Mouse (Mus musculus) cerebellum, postnatal 4 days (tissue): ENCODE results near the gene Mybphl.
A peak's percentile ranks its signal among the peaks of the same experiment; 100 is the strongest.

Source experiments
- DNase-seq, 2 experiments: peaks; one replicate each; pipeline ENCODE4 v3.0.0; 2022; ENCODE audit warnings: low spot score in 2 of 2, mixed read lengths in 1 of 2

The Mybphl gene

GRCm38 (mm10) chr3:108372274-108372673 lies 7.6 kb downstream of the Mybphl start:
- no peak for DNase-seq

GRCm38 (mm10) chr3:108372691-108373090 lies 8.0 kb downstream of the Mybphl start:
- no peak for DNase-seq

DNA sequence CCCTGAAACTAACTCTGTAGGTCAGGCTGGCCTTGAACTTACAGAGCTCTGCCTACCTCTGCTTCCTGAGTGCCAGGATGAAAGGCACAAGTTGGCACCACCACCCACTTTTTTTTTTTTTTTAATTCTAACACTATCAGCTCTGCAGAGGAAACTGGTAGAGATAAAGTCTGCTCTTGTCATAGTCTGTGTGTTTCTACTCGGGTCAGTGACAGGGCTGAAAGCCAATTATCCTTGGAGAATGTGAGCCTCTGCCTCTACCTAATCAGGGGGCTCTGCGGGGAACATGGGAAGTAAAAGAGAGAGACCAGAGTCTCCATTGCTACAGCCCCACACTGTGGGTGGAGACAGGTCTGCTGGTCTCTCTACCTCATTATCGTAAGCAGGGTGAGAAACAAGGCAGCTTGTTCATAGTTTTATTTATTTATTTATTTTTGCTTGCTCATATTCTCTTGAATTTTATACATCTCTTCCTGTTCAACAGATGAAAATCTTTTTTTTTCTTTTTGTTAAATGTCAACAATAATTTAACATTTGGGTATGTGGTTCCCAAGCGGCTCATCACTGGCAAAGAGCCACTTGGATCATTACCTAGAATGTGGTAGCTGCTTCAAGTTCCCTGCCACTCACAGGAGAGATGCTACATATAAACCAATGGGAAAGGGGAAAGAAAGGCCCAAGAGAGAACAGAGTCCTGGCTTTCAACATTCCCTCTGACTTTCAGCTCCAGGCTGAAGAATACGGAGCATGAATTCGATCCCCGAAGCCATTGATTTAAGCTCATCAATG lies 14.4 kb downstream of the Mybphl start:
- DNase-seq = no peak

GRCm38 (mm10) chr3:108380695-108381094 lies 16.0 kb downstream of the Mybphl start:
- no peak for DNase-seq

DNA sequence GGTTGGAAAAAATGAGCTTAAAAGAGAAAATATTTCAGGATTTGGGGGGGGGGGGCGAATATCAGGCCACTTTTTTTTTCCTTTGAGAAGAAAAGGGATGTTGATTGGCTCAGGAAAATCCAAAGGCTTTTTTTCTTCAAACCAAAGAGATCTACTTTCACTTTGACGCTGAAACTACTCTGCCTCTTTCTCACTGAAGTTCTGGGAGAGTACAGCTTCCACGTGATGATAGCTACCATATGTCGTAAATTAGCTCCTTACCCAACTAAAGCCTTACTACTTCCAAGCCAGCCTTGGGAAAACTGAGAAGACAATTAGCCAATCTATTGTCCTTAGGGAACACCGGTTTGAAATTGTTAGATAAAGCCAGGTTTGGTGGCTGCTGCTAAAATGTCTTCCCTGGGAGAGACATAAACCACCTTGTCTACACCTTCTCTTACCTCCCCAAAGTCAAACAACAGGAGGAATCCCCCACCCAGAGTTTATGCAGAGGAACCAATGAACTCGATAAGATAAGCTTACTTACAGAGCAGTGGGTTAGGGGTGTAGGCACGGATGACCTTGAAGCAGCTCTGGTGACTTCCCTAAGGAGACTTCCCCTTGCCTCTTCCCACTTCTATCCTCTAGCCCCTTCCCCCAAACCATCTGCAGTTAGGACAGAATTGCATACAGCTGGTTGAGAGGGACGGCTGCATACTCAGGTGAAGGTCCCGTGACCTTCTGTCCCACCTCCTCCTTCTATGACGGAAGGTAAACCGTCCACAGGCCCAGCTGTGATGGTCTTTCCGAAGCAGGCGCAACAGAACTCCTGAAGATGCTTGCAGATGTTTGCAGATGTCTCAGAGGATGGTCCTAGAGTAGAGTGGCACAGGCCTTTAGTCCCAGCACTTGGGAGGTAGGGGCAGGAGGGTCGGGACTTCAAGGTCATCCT lies 17.5 kb downstream of the Mybphl start:
- DNase-seq = no peak

- peak; percentile 62 to 85 for DNase-seq
Measured at GRCm38 (mm10) chr3:108383485-108384354, 19.0 kb downstream of the Mybphl start, which contains the start of gene Psrc1. Psrc1 (plus strand) TSS chr3:108383839.

- DNase-seq = no peak
Measured at GRCm38 (mm10) chr3:108384425-108384824, 19.7 kb downstream of the Mybphl start.

- no peak for DNase-seq
Measured at GRCm38 (mm10) chr3:108386186-108386585, 21.5 kb downstream of the Mybphl start.

GRCm38 (mm10) chr3:108389111-108389545 lies 24.4 kb downstream of the Mybphl start:
- peak; percentile 97 to 99 for DNase-seq

DNA sequence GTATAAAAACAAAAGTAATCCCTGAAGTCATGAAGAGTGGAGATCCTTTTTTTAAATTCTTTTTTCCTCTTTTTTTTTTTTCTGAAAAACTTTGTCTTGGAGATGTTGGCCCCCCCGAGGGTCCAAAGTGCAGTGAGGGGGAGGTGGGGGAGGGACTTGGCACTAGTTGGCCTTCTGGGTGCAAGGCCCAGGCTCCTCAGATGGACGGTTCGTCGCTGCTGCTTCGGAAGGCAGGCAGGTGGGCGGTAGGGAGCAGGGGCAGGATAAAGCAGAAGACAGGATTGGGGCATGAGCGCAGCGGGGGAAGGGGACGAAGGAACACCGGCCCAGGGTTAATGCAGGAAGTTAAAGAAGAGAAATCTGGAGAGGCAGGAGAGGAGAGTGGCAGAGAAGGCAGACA lies 27.6 kb downstream of the Mybphl start:
- DNase-seq = no peak

GRCm38 (mm10) chr3:108392793-108393192 lies 28.1 kb downstream of the Mybphl start:
- no peak for DNase-seq

DNA sequence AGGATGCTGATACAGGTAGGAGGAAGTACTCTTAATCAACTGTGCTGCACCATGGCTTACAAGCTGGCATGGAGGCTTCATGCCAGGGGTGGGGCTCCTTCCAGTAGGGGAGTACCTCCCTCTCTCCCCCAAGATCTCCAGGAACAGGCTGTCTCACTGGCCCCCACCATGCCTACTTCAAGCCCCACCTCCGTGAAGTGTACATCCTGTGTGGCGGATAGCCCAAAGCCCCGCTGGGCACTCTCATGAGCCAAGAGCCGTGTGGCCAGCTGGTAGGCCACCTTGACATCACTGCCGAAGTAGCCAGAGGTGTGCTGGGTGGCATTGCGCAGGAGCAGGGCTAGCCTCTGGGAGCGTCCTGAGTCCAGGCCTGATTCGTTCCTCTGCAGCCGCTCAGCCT lies 33.6 kb downstream of the Mybphl start:
- DNase-seq = no peak

DNA sequence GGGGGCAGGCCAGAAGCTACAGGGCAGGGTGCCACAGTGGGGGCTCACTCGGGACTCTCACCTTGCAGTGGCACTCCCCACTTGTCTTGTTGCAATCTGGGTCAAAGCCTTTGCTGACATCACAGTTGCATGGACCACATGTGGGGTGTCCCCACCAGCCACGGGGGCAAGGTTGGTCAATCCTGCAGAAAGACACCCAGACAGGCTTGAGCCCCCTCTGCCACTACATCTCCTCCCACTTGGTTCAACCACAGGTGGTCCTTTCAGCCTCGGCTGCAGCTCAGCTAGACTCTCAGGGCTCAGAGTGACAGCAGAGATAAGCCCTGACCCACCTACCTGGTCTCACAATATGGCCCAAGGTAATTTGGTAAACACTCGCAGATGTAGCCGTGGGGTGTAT lies 35.7 kb downstream of the Mybphl start:
- no peak for DNase-seq

GRCm38 (mm10) chr3:108401692-108402527 lies 37.2 kb downstream of the Mybphl start:
- peak; percentile 87 to 94 for DNase-seq

GRCm38 (mm10) chr3:108402528-108402920 lies 37.8 kb downstream of the Mybphl start:
- DNase-seq = peak in 1 of 2 experiments; percentile 70

GRCm38 (mm10) chr3:108405536-108406305 lies 41.0 kb downstream of the Mybphl start:
- DNase-seq = no peak

DNA sequence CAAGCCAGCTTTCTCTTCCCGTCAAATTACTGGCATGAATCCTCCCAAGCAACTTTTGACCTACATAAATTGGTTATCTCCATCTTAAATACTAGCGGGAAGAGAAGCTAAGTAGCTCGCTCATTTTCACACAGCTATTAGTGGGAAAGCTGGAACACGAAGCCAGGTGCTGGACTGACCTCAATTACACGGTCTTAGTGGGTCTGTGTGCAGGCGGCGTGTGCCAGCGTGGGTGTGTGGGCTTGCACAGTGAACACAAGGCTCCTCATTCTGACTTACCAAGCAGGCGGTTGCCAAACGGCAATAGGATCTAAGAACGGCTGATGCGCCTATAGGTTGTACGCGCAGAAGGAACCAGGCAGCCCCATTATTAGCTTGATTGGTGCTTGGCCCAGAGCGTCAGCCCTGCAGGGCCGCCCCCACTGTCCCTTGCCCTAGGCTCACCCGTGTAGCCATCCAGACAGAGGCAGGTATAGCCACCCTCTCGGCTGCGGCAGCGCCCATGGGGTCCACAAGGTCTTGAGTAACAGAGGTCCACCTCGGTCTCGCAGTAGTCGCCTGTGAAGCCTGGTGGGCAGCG lies 41.7 kb downstream of the Mybphl start:
- no peak for DNase-seq

GRCm38 (mm10) chr3:108408517-108409008 lies 43.9 kb downstream of the Mybphl start:
- DNase-seq = no peak

DNA sequence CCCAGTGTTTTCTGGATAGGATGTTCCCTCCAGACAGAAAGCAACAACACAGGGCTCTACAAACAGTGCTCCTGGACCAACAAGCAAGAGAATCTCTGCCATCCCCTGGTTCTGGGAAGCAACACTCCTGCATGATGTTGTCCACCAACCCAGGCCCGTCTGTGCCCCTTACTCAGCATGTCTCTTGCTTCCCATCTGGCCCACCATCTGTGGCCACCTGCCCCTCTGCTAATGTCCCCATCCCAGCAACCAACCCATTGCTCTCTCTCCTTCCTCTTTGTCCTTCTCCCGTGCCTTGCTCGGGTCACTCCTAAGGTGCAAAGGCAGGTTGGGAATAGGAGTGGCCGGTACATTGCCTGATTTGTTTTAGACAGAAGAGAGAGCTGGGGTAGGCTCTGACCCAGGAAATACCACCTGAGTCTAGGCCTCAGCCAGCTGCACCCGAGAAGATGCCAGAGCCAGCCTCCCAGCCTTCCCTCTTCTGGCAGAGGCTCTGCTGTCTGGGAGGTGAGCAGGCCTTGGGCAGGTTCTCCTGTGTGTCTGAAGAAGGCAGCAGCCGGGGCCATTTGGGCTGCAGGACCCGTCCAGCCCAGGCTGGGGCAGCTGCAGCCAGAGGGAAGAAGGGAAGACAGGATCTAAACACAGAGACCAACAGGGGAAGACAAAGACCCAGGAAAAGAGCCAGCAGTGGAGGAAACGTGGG lies 45.1 kb downstream of the Mybphl start:
- DNase-seq = peak in 1 of 2 experiments; percentile 60
